Mouse (Mus musculus): Measurements from ENCODE around the gene Islr.
A peak's percentile ranks its signal among the peaks of the same experiment; 100 is the strongest.

- TF ChIP-seq CTCF (IDR thresholded peaks at IDR 0.05 in 2 of 3, conservative IDR thresholded peaks at IDR 0.05 in 1 of 3; ENCODE audit: control insufficient read depth in 1 of 3, insufficient read depth in 1 of 3, low read depth in 2 of 3, low read length in 3 of 3, poor library complexity in 1 of 3, severe bottlenecking in 1 of 3) (peak in 2 of 3 experiments; percentile 50 to 64; a peak in 4 of 6 replicates), GATA1 (IDR thresholded peaks at IDR 0.05; ENCODE audit: low read depth, low read length) (no peak), TAL1 (IDR thresholded peaks at IDR 0.05; ENCODE audit: low read length) (no peak), UBTF (IDR thresholded peaks at IDR 0.05; ENCODE audit: borderline replicate concordance, insufficient read depth, low read depth, low read length) (no peak)
These were observed 6.1 kb downstream of the Islr start for GRCm38 (mm10) chr9:58197781-58198701.

Measured in MEL (cell line).